Mouse (Mus musculus): ENCODE results near the gene Snph. TPM values are rescaled to one million over a fixed set of nuclear protein-coding genes. Genes with fewer than 3 reads are reported as not detected.
"Not testable (repeated sequence)": the region's sequence is repeated elsewhere in the genome, so short reads cannot be mapped to it uniquely, and the experiment has no call there.

The Snph gene
- polyA plus RNA-seq, 1 experiment from 2014 or later = 0.11 TPM

- ATAC-seq (replicated peaks; ENCODE audit: low FRiP score, low read depth) (no peak), DNase-seq (ENCODE audit: low spot score) (no peak)
- H3K4me3 ChIP-seq (replicated peaks; ENCODE audit: low read depth, low read length) = no peak overlapping the region
- no peaks in the 10 kb centered on the region for H3K36me3 ChIP-seq (ENCODE audit: insufficient read depth, low read length)
- no peak for TF ChIP-seq CTCF (IDR thresholded peaks at IDR 0.05; ENCODE audit: low read depth)
- H3K4me1 ChIP-seq (replicated peaks; ENCODE audit: insufficient read depth, low read length) = 0 out of 2 replicates have a peak, but pooled peaks cover 2% of the 10 kb centered on the region
- H3K9ac ChIP-seq (ENCODE audit: low read depth, low read length) = no peak overlapping the region
- no peaks in the 10 kb centered on the region for H3K9me3 ChIP-seq (replicated peaks; ENCODE audit: low read length)
- peaks cover 15% of the 10 kb centered on the region; the same call in 1 of the 2 replicates for H3K27me3 ChIP-seq (ENCODE audit: insufficient read depth, low read length)
- WGBS = 91% methylated on average over 3 of the region's 3 CpGs
- H3K27ac ChIP-seq = no peak overlapping the region
- H3K4me2 ChIP-seq (ENCODE audit: low read length) = no peak overlapping the region
These were observed 4.4 kb downstream of the Snph start for GRCm38 (mm10) chr2:151628011-151628410.

GRCm38 (mm10) chr2:151626296-151626695 lies 6.1 kb downstream of the Snph start:
- no peak for TF ChIP-seq CTCF (IDR thresholded peaks at IDR 0.05; ENCODE audit: low read depth)
- peaks cover 1% of the 10 kb centered on the region; the same call in 1 of the 2 replicates for H3K27me3 ChIP-seq (ENCODE audit: insufficient read depth, low read length)
- H3K4me3 ChIP-seq (replicated peaks; ENCODE audit: low read depth, low read length) = no peak overlapping the region
- no peaks in the 10 kb centered on the region for H3K9me3 ChIP-seq (replicated peaks; ENCODE audit: low read length)
- no peak overlapping the region for H3K9ac ChIP-seq (ENCODE audit: low read depth, low read length)
- no peaks in the 10 kb centered on the region for H3K4me1 ChIP-seq (replicated peaks; ENCODE audit: insufficient read depth, low read length)
- 90% methylated on average over 7 of the region's 7 CpGs for WGBS
- no peak overlapping the region for H3K4me2 ChIP-seq (ENCODE audit: low read length)
- no peaks in the 10 kb centered on the region for H3K36me3 ChIP-seq (ENCODE audit: insufficient read depth, low read length)
- no peak for DNase-seq (ENCODE audit: low spot score)
- no peak for ATAC-seq (replicated peaks; ENCODE audit: low FRiP score, low read depth)
- no peak overlapping the region for H3K27ac ChIP-seq

GRCm38 (mm10) chr2:151623776-151624175 lies 8.6 kb downstream of the Snph start:
- H3K9me3 ChIP-seq (replicated peaks; ENCODE audit: low read length) = no peaks in the 10 kb centered on the region
- no peak overlapping the region for H3K4me3 ChIP-seq (replicated peaks; ENCODE audit: low read depth, low read length)
- H3K4me1 ChIP-seq (replicated peaks; ENCODE audit: insufficient read depth, low read length) = no peaks in the 10 kb centered on the region
- DNase-seq (ENCODE audit: low spot score) = no peak
- H3K36me3 ChIP-seq (ENCODE audit: insufficient read depth, low read length) = no peaks in the 10 kb centered on the region
- no peak overlapping the region for H3K27ac ChIP-seq
- H3K9ac ChIP-seq (ENCODE audit: low read depth, low read length) = no peak overlapping the region
- TF ChIP-seq CTCF (IDR thresholded peaks at IDR 0.05; ENCODE audit: low read depth) = no peak
- H3K27me3 ChIP-seq (ENCODE audit: insufficient read depth, low read length) = no peaks in the 10 kb centered on the region
- no peak overlapping the region for H3K4me2 ChIP-seq (ENCODE audit: low read length)
- 51% methylated on average over 3 of the region's 3 CpGs for WGBS
- no peak for ATAC-seq (replicated peaks; ENCODE audit: low FRiP score, low read depth)

- DNase-seq (ENCODE audit: low spot score) = no peak
- H3K27ac ChIP-seq = no peak overlapping the region
- H3K9me3 ChIP-seq (replicated peaks; ENCODE audit: low read length) = no peaks in the 10 kb centered on the region
- TF ChIP-seq CTCF (IDR thresholded peaks at IDR 0.05; ENCODE audit: low read depth) = no peak
- H3K4me3 ChIP-seq (replicated peaks; ENCODE audit: low read depth, low read length) = no peak overlapping the region
- H3K27me3 ChIP-seq (ENCODE audit: insufficient read depth, low read length) = no peaks in the 10 kb centered on the region
- WGBS = 44% methylated on average over 6 of the region's 6 CpGs
- H3K9ac ChIP-seq (ENCODE audit: low read depth, low read length) = no peak overlapping the region
- ATAC-seq (replicated peaks; ENCODE audit: low FRiP score, low read depth) = no peak
- H3K4me2 ChIP-seq (ENCODE audit: low read length) = no peak overlapping the region
- H3K4me1 ChIP-seq (replicated peaks; ENCODE audit: insufficient read depth, low read length) = no peaks in the 10 kb centered on the region
- H3K36me3 ChIP-seq (ENCODE audit: insufficient read depth, low read length) = no peaks in the 10 kb centered on the region
These were observed 15.7 kb downstream of the Snph start for GRCm38 (mm10) chr2:151616551-151617329.

- DNase-seq (ENCODE audit: low spot score); H3K4me1 ChIP-seq (replicated peaks; ENCODE audit: insufficient read depth, low read length); H3K27ac ChIP-seq; H3K9me3 ChIP-seq (replicated peaks; ENCODE audit: low read length); H3K9ac ChIP-seq (ENCODE audit: low read depth, low read length); H3K27me3 ChIP-seq (ENCODE audit: insufficient read depth, low read length); H3K36me3 ChIP-seq (ENCODE audit: insufficient read depth, low read length); ATAC-seq (replicated peaks; ENCODE audit: low FRiP score, low read depth); H3K4me2 ChIP-seq (ENCODE audit: low read length); H3K4me3 ChIP-seq (replicated peaks; ENCODE audit: low read depth, low read length): not testable (repeated sequence)
- WGBS = 71% methylated on average over 6 of the region's 8 CpGs
These were observed 16.6 kb downstream of the Snph start for GRCm38 (mm10) chr2:151615779-151616178.

- Histone ChIP-seq H3K27ac (no peak overlapping the region), H3K27me3 (ENCODE audit: insufficient read depth, low read length) (no peaks in the 10 kb centered on the region), H3K36me3 (ENCODE audit: insufficient read depth, low read length) (no peaks in the 10 kb centered on the region), H3K4me2 (ENCODE audit: low read length) (no peak overlapping the region), H3K9ac (ENCODE audit: low read depth, low read length) (no peak overlapping the region), H3K9me3 (replicated peaks; ENCODE audit: low read length) (no peaks in the 10 kb centered on the region), H3K4me1 (replicated peaks; ENCODE audit: insufficient read depth, low read length) (no peaks in the 10 kb centered on the region), H3K4me3 (replicated peaks; ENCODE audit: low read depth, low read length) (no peak overlapping the region)
- ATAC-seq (replicated peaks; ENCODE audit: low FRiP score, low read depth) (peak; percentile 86), DNase-seq (ENCODE audit: low spot score) (peak; percentile 61)
- no peak for TF ChIP-seq CTCF (IDR thresholded peaks at IDR 0.05; ENCODE audit: low read depth)
- 15% methylated on average over 3 of the region's 3 CpGs for WGBS
These were observed 22.4 kb downstream of the Snph start for GRCm38 (mm10) chr2:151609974-151610373.

Data from kidney, postnatal 0 days (tissue).